Mouse (Mus musculus): Measurements from ENCODE around the gene Kdm1a. TPM values are rescaled to one million over a fixed set of nuclear protein-coding genes. Genes with fewer than 3 reads are reported as not detected.

The Kdm1a gene
- polyA plus RNA-seq, 1 experiment from 2014 or later, result 30.5 TPM

DNA sequence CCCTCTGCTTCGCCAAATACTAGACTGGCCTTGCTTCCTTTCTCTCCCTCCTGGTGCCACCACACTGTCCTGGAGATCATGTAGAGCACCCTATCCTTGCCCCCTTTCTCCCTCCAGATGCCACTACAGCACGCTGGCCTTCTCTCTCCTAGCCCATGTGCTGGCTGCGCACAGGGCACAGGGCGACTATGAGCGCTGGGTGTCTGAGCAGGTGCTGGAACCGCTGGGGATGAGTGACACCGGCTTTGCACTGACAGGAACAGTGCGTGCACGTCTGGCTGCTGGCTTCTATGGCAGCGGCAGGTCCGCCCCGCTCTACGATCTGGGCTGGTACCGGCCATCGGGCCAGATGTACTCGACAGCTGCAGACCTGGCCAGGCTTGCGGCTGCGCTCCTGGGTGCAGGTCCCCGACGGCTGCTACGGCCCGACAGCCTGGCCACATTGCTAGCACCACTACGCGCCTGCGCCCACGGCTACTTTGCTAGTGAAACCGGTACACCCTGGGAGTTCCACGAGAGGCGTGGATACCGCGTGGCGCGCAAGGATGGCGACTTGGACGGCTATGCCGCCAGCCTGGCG lies 34.5 kb upstream of the Kdm1a start:
- peak overlapping the region; percentile 57 for H3K4me3 ChIP-seq (ENCODE audit: low read length)
- H3K9me3 ChIP-seq (ENCODE audit: low read length), result peaks cover 4% of the 10 kb centered on the region
- H3K27me3 ChIP-seq (ENCODE audit: insufficient read depth, low read length), result peaks cover 23% of the 10 kb centered on the region
- H3K36me3 ChIP-seq (ENCODE audit: insufficient read depth, low read length), result no peaks in the 10 kb centered on the region
- H3K4me1 ChIP-seq (ENCODE audit: insufficient read depth, low read length), result peaks cover 13% of the 10 kb centered on the region
- peak; percentile 67 for ATAC-seq (ENCODE audit: low FRiP score, low TSS enrichment)
- WGBS, result 16% methylated on average over 37 of the region's 37 CpGs
- peak overlapping the region; percentile 60 for H3K9ac ChIP-seq (replicated peaks; ENCODE audit: low read length)
- H3K27ac ChIP-seq (ENCODE audit: low read length), result no peak overlapping the region
- H3K4me2 ChIP-seq (replicated peaks; ENCODE audit: low read depth, low read length), result peak overlapping the region; percentile 89

DNA sequence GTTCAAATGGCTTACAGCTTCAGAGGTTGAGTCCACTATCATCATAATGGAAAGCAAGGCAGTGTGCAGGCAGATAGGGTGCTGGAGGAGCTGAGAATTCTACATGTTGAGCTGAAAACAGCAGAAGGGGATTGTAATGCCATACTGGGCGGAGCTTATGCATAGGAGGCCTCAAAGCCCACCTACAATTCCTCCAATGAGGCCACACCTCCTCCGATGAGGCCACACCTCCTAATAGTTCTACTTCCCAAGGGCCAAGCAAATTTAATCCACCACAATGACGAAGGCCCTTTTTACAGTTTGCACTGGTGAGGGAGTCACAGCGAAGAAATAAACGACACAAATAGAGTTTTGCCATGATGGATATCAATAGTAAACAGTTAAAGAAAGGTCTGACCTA lies 34.0 kb upstream of the Kdm1a start:
- WGBS, result 63% methylated on average over 5 of the region's 5 CpGs
- no peak for ATAC-seq (ENCODE audit: low FRiP score, low TSS enrichment)

DNA sequence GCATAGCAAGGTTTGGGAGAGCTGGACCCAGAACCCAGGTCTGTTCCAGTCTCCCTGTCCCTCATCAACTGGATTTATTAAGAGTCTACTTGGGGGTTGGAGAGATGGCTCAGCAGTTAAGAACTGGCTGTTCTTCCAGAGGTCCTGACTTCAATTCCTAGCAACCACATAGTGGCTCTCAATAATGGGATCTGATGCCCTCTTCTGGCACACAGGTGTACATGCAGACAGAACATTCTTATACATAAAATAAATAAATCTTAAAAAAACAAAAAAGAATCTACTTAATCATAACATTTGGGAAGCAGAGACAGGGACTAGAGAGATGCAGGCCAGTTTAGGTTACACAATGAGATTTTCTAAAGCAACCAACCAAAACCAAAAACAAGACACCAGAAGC lies 33.5 kb upstream of the Kdm1a start:
- Histone ChIP-seq H3K4me1 (ENCODE audit: insufficient read depth, low read length) (peaks cover 13% of the 10 kb centered on the region), H3K4me2 (replicated peaks; ENCODE audit: low read depth, low read length) (no peak overlapping the region), H3K9ac (replicated peaks; ENCODE audit: low read length) (no peak overlapping the region), H3K9me3 (ENCODE audit: low read length) (peaks cover 4% of the 10 kb centered on the region), H3K27me3 (ENCODE audit: insufficient read depth, low read length) (peaks cover 23% of the 10 kb centered on the region), H3K36me3 (ENCODE audit: insufficient read depth, low read length) (no peaks in the 10 kb centered on the region), H3K27ac (ENCODE audit: low read length) (no peak overlapping the region), H3K4me3 (ENCODE audit: low read length) (no peak overlapping the region)
- no peak for ATAC-seq (ENCODE audit: low FRiP score, low TSS enrichment)

More for the DNA sequence above, 34.0 kb upstream of the Kdm1a start:
- Histone ChIP-seq H3K4me3 (ENCODE audit: low read length) (no peak overlapping the region), H3K27ac (ENCODE audit: low read length) (no peak overlapping the region), H3K4me1 (ENCODE audit: insufficient read depth, low read length) (peaks cover 13% of the 10 kb centered on the region), H3K9me3 (ENCODE audit: low read length) (peaks cover 4% of the 10 kb centered on the region), H3K9ac (replicated peaks; ENCODE audit: low read length) (no peak overlapping the region), H3K36me3 (ENCODE audit: insufficient read depth, low read length) (no peaks in the 10 kb centered on the region), H3K4me2 (replicated peaks; ENCODE audit: low read depth, low read length) (no peak overlapping the region), H3K27me3 (ENCODE audit: insufficient read depth, low read length) (peaks cover 23% of the 10 kb centered on the region)

DNA sequence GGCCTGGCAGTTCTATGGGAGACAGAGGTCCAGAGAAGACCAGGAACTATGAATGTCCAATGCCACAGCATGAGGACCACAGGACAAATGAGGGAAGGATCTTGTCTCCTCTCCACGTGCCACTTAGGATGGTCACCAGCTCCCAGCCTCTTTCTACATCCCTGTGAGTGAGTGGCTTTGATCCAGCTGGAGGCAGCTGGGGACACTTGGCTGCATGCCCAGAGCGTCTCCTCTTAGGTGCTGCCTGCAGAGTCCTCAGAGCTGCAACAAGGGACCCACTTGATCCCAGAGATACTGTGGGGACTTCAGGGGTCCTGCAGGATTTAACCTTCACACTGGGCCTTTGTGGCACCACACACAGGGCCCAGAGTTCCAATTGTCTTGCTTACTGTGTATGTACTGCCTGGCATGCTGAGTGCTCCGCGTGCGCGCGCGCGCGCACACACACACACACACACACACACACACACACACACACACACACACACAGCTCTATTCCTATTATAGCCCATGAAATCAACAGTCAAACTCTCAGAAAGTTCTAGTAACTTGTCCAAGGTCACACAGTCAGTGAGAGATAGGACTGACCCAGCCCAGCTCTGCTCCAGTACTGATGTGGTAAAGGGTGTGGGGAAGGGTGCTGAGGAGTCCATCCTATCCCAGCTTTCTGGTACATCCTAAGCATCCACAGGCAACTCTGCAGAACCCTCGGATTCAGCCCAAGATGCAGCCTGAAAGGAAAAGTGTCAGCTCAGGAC lies 28.9 kb upstream of the Kdm1a start:
- H3K4me2 ChIP-seq (replicated peaks; ENCODE audit: low read depth, low read length), result no peak overlapping the region
- no peaks in the 10 kb centered on the region for H3K4me1 ChIP-seq (ENCODE audit: insufficient read depth, low read length)
- peaks cover 4% of the 10 kb centered on the region for H3K9me3 ChIP-seq (ENCODE audit: low read length)
- H3K36me3 ChIP-seq (ENCODE audit: insufficient read depth, low read length), result no peaks in the 10 kb centered on the region
- 80% methylated on average over 11 of the region's 11 CpGs for WGBS
- H3K4me3 ChIP-seq (ENCODE audit: low read length), result no peak overlapping the region
- H3K27ac ChIP-seq (ENCODE audit: low read length), result no peak overlapping the region
- H3K9ac ChIP-seq (replicated peaks; ENCODE audit: low read length), result no peak overlapping the region
- H3K27me3 ChIP-seq (ENCODE audit: insufficient read depth, low read length), result peaks cover 3% of the 10 kb centered on the region
- ATAC-seq (ENCODE audit: low FRiP score, low TSS enrichment), result no peak

DNA sequence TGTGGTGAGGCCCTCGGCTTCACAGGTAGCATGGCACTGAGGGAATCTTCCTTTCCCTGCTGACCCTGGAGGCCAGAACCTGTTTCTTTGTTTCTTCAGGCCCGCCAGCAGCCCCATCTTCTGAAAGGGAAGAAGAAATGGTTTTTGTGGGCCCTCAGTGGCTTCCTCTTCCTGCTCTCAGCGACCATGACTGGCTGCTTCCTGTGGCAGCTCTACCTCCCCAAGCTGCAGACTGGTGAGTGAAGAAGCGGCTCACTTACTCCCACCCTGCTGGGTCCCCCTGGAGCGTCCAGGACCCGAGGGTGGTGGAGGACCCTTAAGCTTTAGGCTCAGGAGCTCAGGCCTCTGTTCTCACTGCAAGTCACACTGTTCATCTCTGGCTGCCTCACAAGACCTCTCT lies 24.1 kb upstream of the Kdm1a start:
- WGBS, result 69% methylated on average over 6 of the region's 6 CpGs

DNA sequence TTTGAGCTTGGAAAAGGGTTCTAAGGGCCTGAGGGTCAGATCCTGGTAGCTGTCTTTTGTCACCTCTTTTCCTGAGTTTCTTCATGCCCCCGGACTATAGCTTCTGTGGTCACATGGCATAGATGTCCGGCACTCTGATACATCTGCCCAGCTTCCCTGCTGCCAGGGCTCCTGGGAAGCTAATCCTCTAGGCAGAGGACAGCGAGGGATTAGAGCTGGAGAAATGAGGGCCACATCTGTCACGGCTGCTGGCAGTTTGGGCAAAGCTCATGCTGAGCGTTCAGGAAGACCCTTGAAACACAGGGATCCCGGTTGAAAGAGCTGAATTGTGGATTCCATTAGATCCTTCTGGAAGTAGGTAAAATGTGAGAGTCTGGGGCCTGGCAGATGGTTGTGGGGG lies 19.9 kb upstream of the Kdm1a start, which contains the start of gene Lactbl1:
Gene Lactbl1, plus strand, starts transcription at position 234 of the 400 bp plus-strand sequence.
- H3K9ac ChIP-seq (replicated peaks; ENCODE audit: low read length), result no peak within 1 kb of the TSS
- no peak within 1 kb of the TSS for H3K27ac ChIP-seq (ENCODE audit: low read length)
- 58% methylated on average over 6 of the region's 6 CpGs for WGBS
- H3K27me3 ChIP-seq (ENCODE audit: insufficient read depth, low read length), result no peaks in the 10 kb centered on the region
- H3K4me3 ChIP-seq (ENCODE audit: low read length), result no peak within 1 kb of the TSS
- no peaks in the 10 kb centered on the region for H3K36me3 ChIP-seq (ENCODE audit: insufficient read depth, low read length)
- H3K4me2 ChIP-seq (replicated peaks; ENCODE audit: low read depth, low read length), result no peak within 1 kb of the TSS
- peaks cover 6% of the 10 kb centered on the region; the same call in 1 of the 2 replicates for H3K4me1 ChIP-seq (ENCODE audit: insufficient read depth, low read length)
- no peak for ATAC-seq (ENCODE audit: low FRiP score, low TSS enrichment)
- H3K9me3 ChIP-seq (ENCODE audit: low read length), result no peaks in the 10 kb centered on the region

More for the DNA sequence above, 24.1 kb upstream of the Kdm1a start:
- no peaks in the 10 kb centered on the region for H3K9me3 ChIP-seq (ENCODE audit: low read length)
- no peaks in the 10 kb centered on the region for H3K36me3 ChIP-seq (ENCODE audit: insufficient read depth, low read length)
- no peak overlapping the region for H3K4me2 ChIP-seq (replicated peaks; ENCODE audit: low read depth, low read length)
- no peak overlapping the region for H3K9ac ChIP-seq (replicated peaks; ENCODE audit: low read length)
- no peak for ATAC-seq (ENCODE audit: low FRiP score, low TSS enrichment)
- H3K27ac ChIP-seq (ENCODE audit: low read length), result no peak overlapping the region
- H3K27me3 ChIP-seq (ENCODE audit: insufficient read depth, low read length), result no peaks in the 10 kb centered on the region
- no peaks in the 10 kb centered on the region for H3K4me1 ChIP-seq (ENCODE audit: insufficient read depth, low read length)
- H3K4me3 ChIP-seq (ENCODE audit: low read length), result no peak overlapping the region

DNA sequence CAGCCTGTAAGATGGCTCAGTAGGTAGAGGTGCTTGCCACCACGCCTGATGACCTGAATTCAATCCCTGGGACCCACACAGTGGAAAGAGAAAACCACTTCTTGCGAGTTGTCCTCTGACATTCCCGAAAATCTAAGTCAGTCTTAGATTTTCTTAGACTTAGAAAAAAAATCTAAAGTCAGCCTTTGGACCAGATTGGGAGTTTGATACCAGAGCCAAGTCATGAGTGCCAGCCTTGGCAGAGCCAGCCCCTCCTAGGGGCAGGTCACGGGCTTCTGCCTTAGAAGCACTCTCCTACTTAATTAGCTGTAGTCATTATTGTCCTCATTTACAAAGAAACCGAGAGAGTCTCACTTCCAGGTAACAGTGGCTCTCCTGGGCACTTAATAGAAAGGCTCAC lies 19.4 kb upstream of the Kdm1a start:
- H3K27ac ChIP-seq (ENCODE audit: low read length), result no peak overlapping the region
- H3K4me1 ChIP-seq (ENCODE audit: insufficient read depth, low read length), result peaks cover 6% of the 10 kb centered on the region; the same call in 1 of the 2 replicates
- no peak overlapping the region for H3K4me3 ChIP-seq (ENCODE audit: low read length)
- H3K4me2 ChIP-seq (replicated peaks; ENCODE audit: low read depth, low read length), result no peak overlapping the region
- H3K27me3 ChIP-seq (ENCODE audit: insufficient read depth, low read length), result no peaks in the 10 kb centered on the region
- ATAC-seq (ENCODE audit: low FRiP score, low TSS enrichment), result no peak
- no peaks in the 10 kb centered on the region for H3K9me3 ChIP-seq (ENCODE audit: low read length)
- H3K9ac ChIP-seq (replicated peaks; ENCODE audit: low read length), result no peak overlapping the region
- no peaks in the 10 kb centered on the region for H3K36me3 ChIP-seq (ENCODE audit: insufficient read depth, low read length)
- 51% methylated on average over 5 of the region's 5 CpGs for WGBS

DNA sequence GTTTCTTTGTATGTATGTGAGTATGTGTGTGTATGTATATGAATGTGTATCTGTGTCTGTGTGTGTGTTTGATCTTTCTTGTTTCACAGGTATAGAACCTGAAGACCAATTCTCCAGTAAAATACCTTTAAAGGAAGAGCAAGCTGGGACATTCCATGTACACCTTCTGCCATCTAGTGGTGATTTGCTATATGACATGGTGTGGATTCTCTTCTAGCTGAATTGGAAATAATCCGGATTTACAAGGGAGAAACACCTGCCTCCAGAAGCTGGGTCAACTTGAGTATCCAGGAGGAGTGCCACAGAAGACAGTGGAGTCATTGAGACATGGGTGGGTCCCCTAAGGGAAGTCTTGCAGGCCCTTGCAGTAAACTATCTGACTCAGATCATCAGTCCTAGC lies 18.8 kb upstream of the Kdm1a start:
- H3K4me1 ChIP-seq (ENCODE audit: insufficient read depth, low read length), result peaks cover 6% of the 10 kb centered on the region; the same call in 1 of the 2 replicates
- no peaks in the 10 kb centered on the region for H3K9me3 ChIP-seq (ENCODE audit: low read length)
- 0% methylated on average over 1 of the region's 1 CpGs for WGBS
- no peaks in the 10 kb centered on the region for H3K36me3 ChIP-seq (ENCODE audit: insufficient read depth, low read length)
- H3K27me3 ChIP-seq (ENCODE audit: insufficient read depth, low read length), result no peaks in the 10 kb centered on the region
- ATAC-seq (ENCODE audit: low FRiP score, low TSS enrichment), result no peak
- H3K4me3 ChIP-seq (ENCODE audit: low read length), result no peak overlapping the region
- no peak overlapping the region for H3K27ac ChIP-seq (ENCODE audit: low read length)
- no peak overlapping the region for H3K9ac ChIP-seq (replicated peaks; ENCODE audit: low read length)
- H3K4me2 ChIP-seq (replicated peaks; ENCODE audit: low read depth, low read length), result no peak overlapping the region

DNA sequence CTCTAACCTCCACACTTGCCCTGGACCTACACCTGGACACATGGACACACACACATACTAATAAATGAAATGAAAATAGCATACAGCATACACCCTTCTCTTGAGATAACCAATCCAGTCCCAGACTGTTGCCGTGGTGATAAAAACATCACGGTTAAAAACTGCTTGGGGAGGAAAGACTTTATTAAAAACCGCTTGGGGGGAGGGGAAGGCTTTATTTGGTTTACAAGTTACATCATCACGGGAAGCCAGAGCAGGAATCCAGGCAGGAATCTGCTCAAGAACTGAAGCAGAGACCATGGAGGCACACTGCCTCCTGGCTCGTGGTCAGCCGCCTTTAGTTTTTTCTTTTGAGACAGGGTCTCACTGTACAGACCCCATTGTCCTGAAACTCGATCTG lies 11.1 kb upstream of the Kdm1a start:
- H3K27ac ChIP-seq (ENCODE audit: low read length), result no peak overlapping the region
- ATAC-seq (ENCODE audit: low FRiP score, low TSS enrichment), result no peak
- no peak overlapping the region for H3K4me2 ChIP-seq (replicated peaks; ENCODE audit: low read depth, low read length)
- H3K4me3 ChIP-seq (ENCODE audit: low read length), result no peak overlapping the region
- H3K9ac ChIP-seq (replicated peaks; ENCODE audit: low read length), result no peak overlapping the region
- H3K9me3 ChIP-seq (ENCODE audit: low read length), result no peaks in the 10 kb centered on the region
- no peaks in the 10 kb centered on the region for H3K27me3 ChIP-seq (ENCODE audit: insufficient read depth, low read length)
- no peaks in the 10 kb centered on the region for H3K36me3 ChIP-seq (ENCODE audit: insufficient read depth, low read length)
- no peaks in the 10 kb centered on the region for H3K4me1 ChIP-seq (ENCODE audit: insufficient read depth, low read length)
- 60% methylated on average over 7 of the region's 7 CpGs for WGBS

DNA sequence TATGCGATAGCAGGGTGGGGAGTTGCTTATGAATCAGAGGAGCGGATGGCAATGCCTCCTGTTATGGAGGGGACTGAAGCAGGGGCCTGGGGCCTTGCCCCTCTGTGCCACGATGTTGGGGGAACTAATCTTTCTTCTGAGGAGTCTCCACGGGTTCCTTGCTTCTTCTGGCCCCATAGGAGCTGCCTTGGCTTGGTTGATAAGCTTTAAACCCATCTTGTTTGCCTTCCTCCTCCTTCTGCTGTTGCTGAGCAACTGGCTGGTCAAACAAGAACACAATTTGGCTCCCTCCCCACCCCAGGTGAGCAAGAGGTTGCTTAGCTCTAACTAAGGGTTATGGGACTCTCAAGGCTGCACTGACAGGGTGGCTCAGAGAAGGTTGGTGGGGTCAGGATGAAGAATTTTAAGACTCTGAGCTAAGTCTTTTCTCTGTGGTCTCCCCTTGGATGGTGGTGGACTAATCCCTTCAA lies 7.9 kb upstream of the Kdm1a start, which contains the start of gene Tex46:
Gene Tex46, plus strand, starts transcription at position 51 of the 470 bp plus-strand sequence.
- WGBS, result 68% methylated on average over 4 of the region's 4 CpGs
- Histone ChIP-seq H3K36me3 (ENCODE audit: insufficient read depth, low read length) (no peaks in the 10 kb centered on the region), H3K27ac (ENCODE audit: low read length) (no peak within 1 kb of the TSS), H3K4me2 (replicated peaks; ENCODE audit: low read depth, low read length) (no peak within 1 kb of the TSS), H3K9me3 (ENCODE audit: low read length) (no peaks in the 10 kb centered on the region), H3K27me3 (ENCODE audit: insufficient read depth, low read length) (no peaks in the 10 kb centered on the region), H3K4me1 (ENCODE audit: insufficient read depth, low read length) (no peaks in the 10 kb centered on the region), H3K9ac (replicated peaks; ENCODE audit: low read length) (no peak within 1 kb of the TSS), H3K4me3 (ENCODE audit: low read length) (no peak within 1 kb of the TSS)
- ATAC-seq (ENCODE audit: low FRiP score, low TSS enrichment), result no peak
